Mouse (Mus musculus) thymus, adult 2 months (tissue): ENCODE measurements around the gene Kcng4. TPM values are rescaled to one million over a fixed set of nuclear protein-coding genes. Genes with fewer than 3 reads are reported as not detected.

Experiments
- DNase-seq: peaks from one replicate; pipeline ENCODE4 v3.0.0; 2021
- H3K27ac ChIP-seq: fragments of 200-500 bp; 2 replicates; pipeline ENCODE4 v1.5.1; 2012; ENCODE audit warnings: low read length, control low read depth; ENCODE audit not compliant: control insufficient read depth, insufficient read depth
- H3K27me3 ChIP-seq: fragments of 200-500 bp; 2 replicates; pipeline ENCODE4 v1.6.1; 2012; ENCODE audit warnings: mild to moderate bottlenecking, low read length, moderate library complexity, mixed read lengths; ENCODE audit not compliant: control insufficient read depth, insufficient read depth
- H3K36me3 ChIP-seq: fragments of 200-500 bp; 2 replicates; pipeline ENCODE4 v1.6.1; 2012; ENCODE audit warnings: mild to moderate bottlenecking, low read length, moderate library complexity; ENCODE audit not compliant: control insufficient read depth, insufficient read depth
- H3K4me1 ChIP-seq: fragments of 200-500 bp; replicated peaks from 2 replicates; pipeline ENCODE4 v1.6.1; 2012; ENCODE audit warnings: low read length; ENCODE audit not compliant: control insufficient read depth, insufficient read depth
- H3K4me3 ChIP-seq: fragments of 200-500 bp; 2 replicates; pipeline ENCODE4 v1.5.1; 2012; ENCODE audit warnings: mild to moderate bottlenecking, low read length, control low read depth, moderate library complexity; ENCODE audit not compliant: control insufficient read depth, insufficient read depth
- CTCF ChIP-seq: fragments of 200-500 bp; IDR thresholded peaks from 2 replicates; pipeline ENCODE4 v1.5.1; 2012; ENCODE audit warnings: mild to moderate bottlenecking, control low read depth, low read length, moderate library complexity, borderline replicate concordance; ENCODE audit not compliant: control insufficient read depth, poor library complexity, insufficient read depth; ENCODE audit errors: extremely low read depth
- POLR2A ChIP-seq: fragments of 200-500 bp; IDR thresholded peaks from 2 replicates; pipeline ENCODE4 v1.6.1; 2012; ENCODE audit warnings: mild to moderate bottlenecking, low read length, control low read depth, moderate library complexity; ENCODE audit not compliant: control insufficient read depth, poor library complexity, insufficient read depth; ENCODE audit errors: extremely low read depth
- WGBS: fragments of 180-500 bp; shearing (Covaris S2); methylation state at CpG from one replicate; pipeline ENCODE4 v1.1.7; 2018; 5-methylcytosine and 5-hydroxymethylcytosine counted together
- polyA plus RNA-seq: library from polyadenylated mRNA; depleted of rRNA; stranded (reverse); fragments of >200 nt; gene quantifications from 2 replicates; pipeline ENCODE4 v1.2.3, GENCODE M21; 2012; rRNA removed

Kcng4 gene
- polyA plus RNA-seq, 1 experiment, result 0.47 TPM

DNA sequence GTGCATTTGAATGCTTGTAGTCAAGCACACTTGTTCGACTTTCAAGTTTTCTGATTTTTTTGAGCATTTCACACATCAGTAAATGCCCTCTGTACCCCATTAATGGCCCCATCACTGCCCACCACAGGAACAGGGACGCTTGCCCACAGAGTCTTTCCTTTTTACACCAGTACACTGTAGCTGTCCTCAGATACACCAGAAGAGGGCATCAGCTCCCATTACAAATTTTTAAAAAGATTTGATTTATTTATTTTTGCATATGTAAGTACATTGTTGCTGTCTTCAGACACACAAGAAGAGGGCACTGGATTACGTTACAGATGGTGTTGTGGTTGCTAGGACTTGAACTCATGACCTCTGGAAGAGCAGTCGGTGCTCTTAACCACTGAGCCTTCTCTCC is 47.2 kb downstream of the Kcng4 start:
- no peak overlapping the region for H3K27ac ChIP-seq
- H3K36me3 ChIP-seq, result no peaks in the 10 kb centered on the region
- no peaks in the 10 kb centered on the region for H3K27me3 ChIP-seq
- peaks cover 10% of the 10 kb centered on the region for H3K4me1 ChIP-seq
- no peak for DNase-seq
- TF ChIP-seq POLR2A, result no peak
- TF ChIP-seq CTCF, result no peak
- no peak overlapping the region for H3K4me3 ChIP-seq
- 85% methylated on average over 4 of the region's 4 CpGs for WGBS

DNA sequence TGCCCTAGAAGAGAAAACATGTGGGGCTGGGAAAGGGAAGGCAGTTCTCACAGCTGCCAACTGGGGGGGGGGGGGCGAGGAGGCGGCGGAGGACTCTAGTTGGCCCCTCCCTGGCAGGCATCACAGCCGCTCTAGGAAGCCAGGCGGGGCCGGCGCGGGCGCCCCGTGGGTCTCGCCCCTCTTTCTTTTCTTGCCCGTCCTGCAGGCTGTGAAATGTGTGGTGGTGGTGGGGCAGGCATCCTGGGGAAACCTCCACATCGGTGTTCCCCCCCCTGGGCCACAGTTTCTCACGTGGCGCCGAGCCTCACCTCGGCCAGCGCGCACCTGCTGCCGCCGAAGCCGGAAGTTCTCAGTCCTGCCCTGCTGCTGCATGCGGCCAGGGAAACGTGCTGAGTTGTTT is 49.6 kb downstream of the Kcng4 start:
- H3K36me3 ChIP-seq, result no peaks in the 10 kb centered on the region
- no peak for DNase-seq
- peak overlapping the region; percentile 55 for H3K27ac ChIP-seq
- no peaks in the 10 kb centered on the region for H3K27me3 ChIP-seq
- TF ChIP-seq CTCF (no peak), POLR2A (peak; percentile 54)
- 6% methylated on average over 22 of the region's 24 CpGs for WGBS
- peaks cover 21% of the 10 kb centered on the region for H3K4me1 ChIP-seq
- peak overlapping the region; percentile 42 for H3K4me3 ChIP-seq

DNA sequence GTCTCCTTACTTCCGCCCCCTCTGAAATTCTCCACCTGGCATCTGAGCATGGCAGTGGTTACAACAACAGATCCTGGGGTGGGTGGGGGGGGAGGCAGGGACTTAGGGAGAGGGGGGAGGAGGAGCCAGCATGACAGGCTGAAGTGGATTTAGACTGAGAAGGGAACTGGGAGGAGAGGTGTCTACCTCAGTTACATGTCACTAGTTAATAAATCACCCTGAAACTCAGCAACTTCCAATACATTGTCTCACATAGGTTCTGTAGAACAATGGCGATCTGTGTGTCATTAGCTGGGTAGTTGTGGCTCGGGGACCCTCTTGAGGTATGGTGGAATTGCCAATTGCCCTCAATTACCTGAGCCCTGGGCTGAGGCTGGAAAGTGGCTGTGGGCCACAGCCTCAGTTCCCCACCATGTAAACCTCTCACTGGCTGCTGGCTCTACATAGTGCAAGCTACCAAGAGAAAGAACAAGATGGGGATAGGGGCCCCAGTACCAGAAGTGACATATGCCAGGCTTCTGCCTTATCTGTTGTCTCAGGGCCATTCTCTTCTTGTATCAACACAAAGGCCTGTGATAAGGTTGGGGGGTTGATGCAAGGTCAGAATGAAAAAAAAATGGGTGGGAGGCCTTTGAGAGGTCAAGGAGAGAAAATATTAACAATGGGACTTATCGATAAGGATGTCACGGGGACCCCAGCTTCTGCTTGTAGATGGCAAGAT is 54.9 kb downstream of the Kcng4 start:
- no peak for DNase-seq
- 93% methylated on average over 5 of the region's 5 CpGs for WGBS
- TF ChIP-seq POLR2A (no peak), CTCF (no peak)
- no peak overlapping the region for H3K27ac ChIP-seq
- H3K4me3 ChIP-seq, result no peak overlapping the region
- H3K27me3 ChIP-seq, result no peaks in the 10 kb centered on the region
- H3K4me1 ChIP-seq, result peaks cover 35% of the 10 kb centered on the region
- H3K36me3 ChIP-seq, result no peaks in the 10 kb centered on the region

DNA sequence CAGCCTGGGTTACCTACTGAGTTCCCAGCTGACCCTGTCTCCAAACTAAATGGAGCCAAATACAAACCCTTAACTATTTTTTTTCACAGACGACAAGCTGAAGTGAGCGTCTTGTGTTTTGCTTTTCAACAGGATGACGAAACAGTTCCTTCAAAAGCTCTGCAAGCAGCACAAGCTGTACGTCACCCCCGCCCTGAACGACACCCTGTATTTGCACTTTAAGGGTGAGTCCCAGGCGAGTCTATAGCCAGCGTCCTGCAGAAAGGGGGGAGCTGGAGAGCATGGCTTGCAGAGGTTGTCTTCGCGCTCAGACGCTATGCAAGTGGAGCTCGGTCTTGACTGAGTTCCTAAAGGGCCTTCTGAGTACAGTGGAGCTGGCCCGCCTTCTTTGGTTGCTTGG is 56.4 kb downstream of the Kcng4 start:
- TF ChIP-seq POLR2A (no peak), CTCF (no peak)
- WGBS, result 84% methylated on average over 13 of the region's 13 CpGs
- peaks cover 28% of the 10 kb centered on the region for H3K4me1 ChIP-seq
- no peak overlapping the region for H3K4me3 ChIP-seq
- no peaks in the 10 kb centered on the region for H3K36me3 ChIP-seq
- H3K27ac ChIP-seq, result no peak overlapping the region
- no peak for DNase-seq
- H3K27me3 ChIP-seq, result no peaks in the 10 kb centered on the region

DNA sequence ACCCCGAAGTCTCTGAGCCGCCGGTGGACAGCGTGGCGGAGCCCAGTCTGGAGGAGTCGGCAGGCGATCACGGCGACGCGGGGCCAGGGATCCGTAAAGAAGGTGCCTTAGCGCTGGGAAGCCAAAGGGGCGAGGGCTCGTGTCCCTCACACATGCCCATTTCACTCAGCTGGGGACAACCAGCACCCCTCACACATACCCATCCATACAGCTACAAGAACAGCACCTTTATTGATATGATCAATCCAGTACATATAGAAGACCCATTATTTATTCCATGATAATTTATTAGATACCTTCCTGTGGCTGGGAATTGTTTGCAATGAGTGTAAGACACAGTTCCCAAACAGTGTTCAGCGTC is 60.1 kb downstream of the Kcng4 start:
- H3K36me3 ChIP-seq, result no peaks in the 10 kb centered on the region
- H3K27ac ChIP-seq, result no peak overlapping the region
- 3% methylated on average over 16 of the region's 16 CpGs for WGBS
- no peak for TF ChIP-seq CTCF
- TF ChIP-seq POLR2A, result no peak
- no peaks in the 10 kb centered on the region for H3K27me3 ChIP-seq
- peaks cover 43% of the 10 kb centered on the region for H3K4me1 ChIP-seq
- peak overlapping the region; percentile 86 for H3K4me3 ChIP-seq
- DNase-seq, result no peak

DNA sequence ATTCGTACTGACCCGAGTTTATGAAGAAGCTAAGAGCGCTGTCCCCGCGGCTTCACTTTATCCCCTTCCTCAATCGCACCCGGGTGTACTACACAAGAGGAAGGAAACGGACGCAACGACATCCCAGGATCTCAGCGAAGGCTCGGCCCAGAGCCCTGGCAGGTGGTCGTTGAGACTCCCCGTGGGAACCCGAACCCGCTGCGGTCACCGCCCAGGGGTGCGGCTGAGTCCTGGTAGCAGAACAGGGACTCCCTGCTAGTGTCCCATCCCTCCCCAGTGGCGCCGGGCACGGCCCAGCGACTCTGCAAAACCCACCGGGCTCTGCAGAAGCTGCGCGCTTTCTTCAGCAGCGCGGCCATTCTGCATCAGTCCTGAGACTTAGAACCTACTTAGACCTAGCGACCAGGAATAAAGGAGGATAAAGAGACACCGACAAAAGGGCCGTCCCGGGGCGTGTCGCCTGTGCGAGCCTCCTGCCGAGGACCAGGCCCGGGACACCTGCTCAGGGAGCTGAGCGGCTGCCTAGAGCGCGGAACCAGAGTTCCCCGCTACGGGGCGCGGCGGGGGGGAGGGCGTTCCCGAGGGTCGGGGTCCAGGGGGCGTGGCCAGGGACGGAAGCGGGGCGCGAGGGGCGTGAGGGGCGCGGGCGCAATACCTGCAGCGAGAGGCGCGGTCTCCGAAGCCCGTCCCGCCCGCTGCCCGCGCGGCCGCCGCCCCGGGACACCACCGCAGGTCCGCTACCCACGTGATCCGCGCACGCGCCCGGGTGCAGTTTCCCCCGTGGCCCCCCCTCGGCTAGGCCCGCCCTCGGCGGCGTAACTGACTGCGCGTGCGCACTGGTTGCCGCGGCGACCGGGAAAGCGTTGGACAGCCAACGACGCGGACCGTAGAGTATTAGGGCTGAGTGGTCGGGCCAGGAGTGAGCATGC is 60.8 kb downstream of the Kcng4 start, which contains the start of the genes Hsdl1 and Dnaaf1:
Gene Hsdl1, minus strand, starts transcription at position 747 of the 929 bp plus-strand sequence.
Gene Dnaaf1, plus strand, starts transcription at position 799 of the 929 bp plus-strand sequence.
- no peaks in the 10 kb centered on the region for H3K36me3 ChIP-seq
- peaks cover 42% of the 10 kb centered on the region for H3K4me1 ChIP-seq
- H3K27me3 ChIP-seq, result no peaks in the 10 kb centered on the region
- WGBS, result under 1% methylated on average over 97 of the region's 97 CpGs
- H3K27ac ChIP-seq, result peak within 1 kb of the TSS; percentile 84
- peak within 1 kb of the TSS; percentile 86 for H3K4me3 ChIP-seq
- DNase-seq, result peak; percentile 97
- TF ChIP-seq POLR2A (peak; percentile 94), CTCF (peak; percentile 39; the same call in 1 of the 2 replicates)

Other genes starting within 250 kb of the Kcng4 start
- gene Mlycd, start 240.8 kb downstream of the Kcng4 start, polyA plus RNA-seq, result 20.7 and 22.1 TPM in 2 replicates
- 7.7 and 7.8 TPM in 2 replicates for gene Osgin1, start 201.6 kb downstream of the Kcng4 start, polyA plus RNA-seq
- gene Necab2, start 189.0 kb downstream of the Kcng4 start, polyA plus RNA-seq, result 0.06 and 0.12 TPM in 2 replicates
- 0.27 and 0.51 TPM in 2 replicates for gene Slc38a8, start 134.0 kb downstream of the Kcng4 start, polyA plus RNA-seq
- 166 and 177 TPM in 2 replicates for gene Mbtps1, start 76.9 kb downstream of the Kcng4 start, polyA plus RNA-seq
- 149 and 176 TPM in 2 replicates for gene Hsdl1, start 60.5 kb downstream of the Kcng4 start, polyA plus RNA-seq
- gene Dnaaf1, start 60.4 kb downstream of the Kcng4 start, polyA plus RNA-seq, result 0.90 and 1.1 TPM in 2 replicates
- gene Taf1c, start 30.5 kb downstream of the Kcng4 start, polyA plus RNA-seq, result 109 and 112 TPM in 2 replicates
- 0.22 and 0.34 TPM in 2 replicates for gene Adad2, start 22.9 kb downstream of the Kcng4 start, polyA plus RNA-seq
- gene Wfdc1, start 30.7 kb upstream of the Kcng4 start, polyA plus RNA-seq, result 5.9 and 7.4 TPM in 2 replicates
- 0.16 and 0.19 TPM in 2 replicates for gene Atp2c2, start 64.3 kb upstream of the Kcng4 start, polyA plus RNA-seq
- 13.9 and 14.0 TPM in 2 replicates for gene Tldc1, start 142.7 kb upstream of the Kcng4 start, polyA plus RNA-seq
- gene Cotl1, start 204.9 kb upstream of the Kcng4 start, polyA plus RNA-seq, result 428 and 476 TPM in 2 replicates
- gene Klhl36, start 226.6 kb upstream of the Kcng4 start, polyA plus RNA-seq, result 41.8 and 51.0 TPM in 2 replicates